Mouse (Mus musculus) kidney, adult 10 weeks (tissue): ENCODE measurements around the gene Cfhr2. TPM values are rescaled to one million over a fixed set of nuclear protein-coding genes. Genes with fewer than 3 reads are reported as not detected.

ENCODE experiments used
- polyA plus RNA-seq: library from polyadenylated mRNA; stranded (reverse); fragments of 350-450 nt; fragmentation: Illumina TruSeq; extraction: RNeasy Lipid Tissue Mini Kit (QIAGEN cat#74804); gene quantifications from one replicate; pipeline ENCODE4 v1.2.3, GENCODE M21; 2014; ENCODE audit warnings: low read depth, low replicate concordance

The Cfhr2 gene
- 1.1 TPM for polyA plus RNA-seq

DNA sequence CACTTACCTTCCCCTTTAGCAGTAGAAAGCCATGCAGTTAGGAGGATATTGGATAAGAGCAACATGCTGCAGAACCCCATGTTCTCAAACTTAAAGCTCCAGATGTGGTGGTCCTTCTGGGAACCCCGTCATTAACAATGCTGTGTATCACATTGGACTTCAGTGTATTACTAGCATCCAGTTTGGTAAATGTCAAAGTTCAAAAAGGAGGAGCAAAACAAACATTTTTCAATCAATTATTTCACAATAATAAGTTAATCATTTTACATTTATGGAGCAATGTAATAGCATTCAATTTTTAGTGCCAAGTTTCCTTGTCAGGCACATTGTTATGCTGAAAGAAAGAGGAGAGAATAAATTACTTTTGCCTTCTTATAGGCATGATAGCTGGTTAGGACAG is at the start of gene Cfhr2:
Gene Cfhr2 (minus strand): TSS at position 155 of the 400 bp plus-strand sequence.

DNA sequence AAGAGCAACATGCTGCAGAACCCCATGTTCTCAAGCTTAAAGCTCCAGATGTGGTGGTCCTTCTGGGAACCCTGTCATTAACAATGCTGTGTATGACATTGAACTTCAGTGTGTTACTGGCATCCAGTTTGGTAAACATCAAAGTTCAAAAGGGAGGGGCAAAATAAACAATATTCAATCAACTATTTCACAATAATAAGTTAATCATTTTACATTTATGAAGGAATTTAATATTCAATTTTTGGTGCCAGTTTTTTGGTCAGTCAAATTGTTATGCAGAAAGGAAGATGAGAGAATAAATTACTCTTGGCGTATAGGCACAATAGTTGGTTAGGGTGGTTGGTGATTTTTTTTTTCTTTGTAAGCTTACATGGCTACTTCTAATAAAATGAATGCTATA is 77.4 kb downstream of the Cfhr2 start, which contains the start of gene Gm4788:
Gene Gm4788 (minus strand): TSS at position 101 of the 400 bp plus-strand sequence.

Other genes starting within 250 kb of the Cfhr2 start
- not detected for gene Gm4788, start 77.5 kb downstream of the Cfhr2 start, polyA plus RNA-seq